Mouse (Mus musculus) liver, embryonic 16.5 days (tissue): ENCODE data around the gene Cog4. TPM values are rescaled to one million over a fixed set of nuclear protein-coding genes. Genes with fewer than 3 reads are reported as not detected.
A peak's percentile ranks its signal among the peaks of the same experiment; 100 is the strongest.

Source experiments
- ATAC-seq: fragments of 200-750 bp; cut with Nextera tagmentation; 2 replicates; pipeline ENCODE4 v1.8.0; 2017; ENCODE audit warnings: low read depth, mild to moderate bottlenecking, moderate number of reproducible peaks, moderate library complexity
- H3K27ac ChIP-seq: fragments of 300-500 bp; sonication (generic); 2 replicates; pipeline ENCODE4 v1.5.1; 2014; ENCODE audit warnings: mild to moderate bottlenecking, low read length
- H3K27me3 ChIP-seq: fragments of 300-500 bp; sonication (generic); 2 replicates; pipeline ENCODE4 v1.6.1; 2014; ENCODE audit warnings: low read depth, low read length, mixed read lengths; ENCODE audit not compliant: control insufficient read depth, insufficient read depth
- H3K36me3 ChIP-seq: fragments of 300-500 bp; sonication (generic); 2 replicates; pipeline ENCODE4 v1.6.1; 2014; ENCODE audit warnings: mild to moderate bottlenecking; ENCODE audit not compliant: control insufficient read depth, insufficient read depth
- H3K4me1 ChIP-seq: fragments of 300-500 bp; sonication (generic); 2 replicates; pipeline ENCODE4 v1.6.1; 2014; ENCODE audit warnings: low read depth, low read length, mixed read lengths; ENCODE audit not compliant: control insufficient read depth
- H3K4me2 ChIP-seq: fragments of 300-500 bp; sonication (generic); 2 replicates; pipeline ENCODE4 v1.6.1; 2014; ENCODE audit warnings: low read depth, low read length, mixed read lengths
- H3K4me3 ChIP-seq: fragments of 300-500 bp; sonication (generic); 2 replicates; pipeline ENCODE4 v1.5.1; 2014; ENCODE audit warnings: low read depth, mild to moderate bottlenecking, low read length
- H3K9ac ChIP-seq: fragments of 300-500 bp; sonication (generic); 2 replicates; pipeline ENCODE4 v1.6.1; 2014; ENCODE audit warnings: low read depth, low read length
- H3K9me3 ChIP-seq: fragments of 300-500 bp; sonication (generic); replicated peaks from 2 replicates; pipeline ENCODE4 v1.6.1; 2016; ENCODE audit warnings: low read length; ENCODE audit not compliant: control insufficient read depth
- WGBS: fragments of 180-500 bp; shearing (Covaris S2); extraction: QIAGEN DNeasy Blood & Tissue Kit; methylation state at CpG from one replicate; pipeline ENCODE4 v1.1.7; 2014; ENCODE audit not compliant: insufficient replicate concordance; 5-methylcytosine and 5-hydroxymethylcytosine counted together
- polyA plus RNA-seq: library from polyadenylated mRNA; unstranded; fragments of >200 nt; fragmentation: Nextera tagmentation; extraction: Ambion mirVana; gene quantifications from 2 replicates; pipeline ENCODE4 v1.2.1, GENCODE M21; 2015

Cog4 gene
- polyA plus RNA-seq, result 28.4 and 29.7 TPM in 2 replicates

DNA sequence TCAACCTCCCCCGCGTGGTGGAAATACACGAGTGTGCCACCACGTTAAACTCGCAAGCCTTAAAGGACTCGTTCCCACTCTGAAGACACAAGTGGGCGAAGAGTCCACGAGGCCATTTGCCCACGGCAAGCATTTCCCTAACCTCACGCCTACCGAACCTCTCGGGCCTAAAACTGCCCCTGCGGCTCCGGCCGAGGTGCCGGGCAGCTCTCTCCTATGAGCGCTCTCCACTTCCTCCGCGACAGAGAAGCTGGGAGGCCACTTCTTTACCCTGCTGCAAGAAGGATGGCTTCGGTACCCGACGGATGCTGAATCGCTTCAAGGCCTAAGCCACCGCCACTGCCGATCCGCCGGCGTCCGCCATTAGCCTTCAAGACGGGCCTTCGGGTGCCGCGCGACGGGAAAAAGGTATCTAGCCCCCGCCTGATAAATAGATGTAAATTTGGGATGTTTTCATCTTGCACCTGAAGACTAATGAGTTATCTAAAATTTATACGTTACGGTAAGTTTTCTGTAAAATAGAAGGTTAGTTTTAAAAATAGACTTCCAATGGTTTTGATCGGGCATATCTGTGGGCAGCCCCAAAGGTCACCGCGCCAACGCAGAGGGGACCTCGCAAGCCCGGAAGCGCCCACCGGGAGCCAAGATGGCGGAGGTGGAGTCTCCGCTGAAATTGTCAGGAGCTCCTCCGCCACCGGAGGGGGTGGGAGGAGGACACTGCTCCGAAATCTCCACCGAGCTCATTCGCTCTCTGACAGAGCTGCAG, at the start of gene Cog4, which contains the start of gene Sf3b3:
TSS of gene Cog4 (plus strand) at position 196 of the 766 bp plus-strand sequence.
TSS of gene Sf3b3 (minus strand) at position 383 of the 766 bp plus-strand sequence.
- WGBS, result under 1% methylated on average over 53 of the region's 53 CpGs
- peaks cover 17% of the 10 kb centered on the region for H3K4me1 ChIP-seq
- H3K4me2 ChIP-seq, result peak within 1 kb of the TSS; percentile 88
- H3K36me3 ChIP-seq, result peaks cover 38% of the 10 kb centered on the region
- H3K4me3 ChIP-seq, result peak within 1 kb of the TSS; percentile 94
- H3K9me3 ChIP-seq, result no peaks in the 10 kb centered on the region
- peak; percentile 91 for ATAC-seq
- peak within 1 kb of the TSS; percentile 89 for H3K27ac ChIP-seq
- H3K27me3 ChIP-seq, result no peaks in the 10 kb centered on the region
- H3K9ac ChIP-seq, result peak within 1 kb of the TSS; percentile 90

GRCm38 (mm10) chr8:110797086-110797485, 49.3 kb upstream of the Cog4 start:
- Histone ChIP-seq H3K4me3 (no peak overlapping the region), H3K9me3 (no peaks in the 10 kb centered on the region), H3K9ac (no peak overlapping the region), H3K4me2 (no peak overlapping the region), H3K27me3 (no peaks in the 10 kb centered on the region), H3K4me1 (no peaks in the 10 kb centered on the region), H3K27ac (no peak overlapping the region), H3K36me3 (no peaks in the 10 kb centered on the region)
- 88% methylated on average over 8 of the region's 8 CpGs for WGBS
- no peak for ATAC-seq

- H3K9me3 ChIP-seq, result no peaks in the 10 kb centered on the region
- ATAC-seq, result no peak
- H3K4me2 ChIP-seq, result no peak overlapping the region
- H3K4me1 ChIP-seq, result no peaks in the 10 kb centered on the region
- H3K36me3 ChIP-seq, result no peaks in the 10 kb centered on the region
- no peak overlapping the region for H3K4me3 ChIP-seq
- H3K27me3 ChIP-seq, result no peaks in the 10 kb centered on the region
- H3K9ac ChIP-seq, result no peak overlapping the region
- WGBS, result 65% methylated on average over 5 of the region's 5 CpGs
- no peak overlapping the region for H3K27ac ChIP-seq
Observed at GRCm38 (mm10) chr8:110802988-110803387, 43.4 kb upstream of the Cog4 start.

- no peak overlapping the region for H3K4me3 ChIP-seq
- ATAC-seq, result no peak
- H3K4me1 ChIP-seq, result no peaks in the 10 kb centered on the region
- H3K9me3 ChIP-seq, result no peaks in the 10 kb centered on the region
- H3K4me2 ChIP-seq, result no peak overlapping the region
- H3K36me3 ChIP-seq, result no peaks in the 10 kb centered on the region
- 78% methylated on average over 9 of the region's 9 CpGs for WGBS
- no peak overlapping the region for H3K9ac ChIP-seq
- no peaks in the 10 kb centered on the region for H3K27me3 ChIP-seq
- H3K27ac ChIP-seq, result no peak overlapping the region
Observed at GRCm38 (mm10) chr8:110803856-110804255, 42.5 kb upstream of the Cog4 start.

- H3K4me1 ChIP-seq, result no peaks in the 10 kb centered on the region
- H3K4me2 ChIP-seq, result no peak overlapping the region
- H3K27me3 ChIP-seq, result no peaks in the 10 kb centered on the region
- WGBS, result 35% methylated on average over 3 of the region's 3 CpGs
- H3K9ac ChIP-seq, result no peak overlapping the region
- no peak for ATAC-seq
- no peak overlapping the region for H3K4me3 ChIP-seq
- H3K36me3 ChIP-seq, result peaks cover 10% of the 10 kb centered on the region
- no peak overlapping the region for H3K27ac ChIP-seq
- no peaks in the 10 kb centered on the region for H3K9me3 ChIP-seq
Observed at GRCm38 (mm10) chr8:110804825-110805514, 41.4 kb upstream of the Cog4 start.

DNA sequence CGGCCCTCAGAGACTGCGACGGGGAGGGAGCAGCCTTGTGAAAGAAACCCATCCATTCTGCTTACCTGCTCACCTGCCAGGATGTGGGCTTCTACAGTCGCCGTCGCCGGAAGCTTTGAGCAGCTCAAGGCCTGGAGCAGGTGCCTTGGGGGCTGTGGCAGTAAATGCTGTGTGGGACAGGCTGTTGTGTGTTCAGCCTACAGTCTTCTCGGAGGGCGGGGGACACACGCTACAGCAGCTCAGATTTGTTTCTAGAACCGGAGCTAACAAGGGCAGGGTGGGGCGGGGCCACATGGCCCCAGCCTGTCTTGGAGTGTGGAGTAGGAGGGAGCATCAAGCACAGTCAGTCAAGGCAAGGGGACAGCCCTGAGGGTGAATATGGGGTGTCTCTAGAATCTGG, 40.7 kb upstream of the Cog4 start, which contains the start of gene Il34:
TSS of gene Il34 (minus strand) at position 256 of the 400 bp plus-strand sequence.
- no peak within 1 kb of the TSS for H3K27ac ChIP-seq
- H3K4me2 ChIP-seq, result no peak within 1 kb of the TSS
- H3K4me3 ChIP-seq, result no peak within 1 kb of the TSS
- H3K4me1 ChIP-seq, result no peaks in the 10 kb centered on the region
- no peak for ATAC-seq
- H3K36me3 ChIP-seq, result peaks cover 17% of the 10 kb centered on the region
- H3K9me3 ChIP-seq, result no peaks in the 10 kb centered on the region
- no peak within 1 kb of the TSS for H3K9ac ChIP-seq
- WGBS, result 37% methylated on average over 12 of the region's 12 CpGs
- no peaks in the 10 kb centered on the region for H3K27me3 ChIP-seq

- peaks cover 21% of the 10 kb centered on the region for H3K36me3 ChIP-seq
- no peak overlapping the region for H3K4me2 ChIP-seq
- no peak overlapping the region for H3K4me3 ChIP-seq
- H3K4me1 ChIP-seq, result no peaks in the 10 kb centered on the region
- no peak overlapping the region for H3K9ac ChIP-seq
- H3K9me3 ChIP-seq, result no peaks in the 10 kb centered on the region
- no peaks in the 10 kb centered on the region for H3K27me3 ChIP-seq
- H3K27ac ChIP-seq, result no peak overlapping the region
- no peak for ATAC-seq
- WGBS, result 68% methylated on average over 1 of the region's 1 CpGs
Observed at GRCm38 (mm10) chr8:110806146-110806545, 40.3 kb upstream of the Cog4 start.

- Histone ChIP-seq H3K9ac (no peak overlapping the region), H3K36me3 (peaks cover 46% of the 10 kb centered on the region), H3K9me3 (no peaks in the 10 kb centered on the region), H3K27me3 (no peaks in the 10 kb centered on the region), H3K4me2 (no peak overlapping the region), H3K4me3 (no peak overlapping the region), H3K27ac (no peak overlapping the region), H3K4me1 (no peaks in the 10 kb centered on the region)
- 69% methylated on average over 13 of the region's 13 CpGs for WGBS
- ATAC-seq, result no peak
Observed at GRCm38 (mm10) chr8:110808495-110809472, 37.6 kb upstream of the Cog4 start.
